Mouse (Mus musculus): ENCODE measurements at regions not wholly inside any gene's neighbourhood (a gene's known extent, or its start where the extent isn't known, plus 50 kb on each side); places are given as distances from the start of the nearest gene placed in this dataset.

DNA sequence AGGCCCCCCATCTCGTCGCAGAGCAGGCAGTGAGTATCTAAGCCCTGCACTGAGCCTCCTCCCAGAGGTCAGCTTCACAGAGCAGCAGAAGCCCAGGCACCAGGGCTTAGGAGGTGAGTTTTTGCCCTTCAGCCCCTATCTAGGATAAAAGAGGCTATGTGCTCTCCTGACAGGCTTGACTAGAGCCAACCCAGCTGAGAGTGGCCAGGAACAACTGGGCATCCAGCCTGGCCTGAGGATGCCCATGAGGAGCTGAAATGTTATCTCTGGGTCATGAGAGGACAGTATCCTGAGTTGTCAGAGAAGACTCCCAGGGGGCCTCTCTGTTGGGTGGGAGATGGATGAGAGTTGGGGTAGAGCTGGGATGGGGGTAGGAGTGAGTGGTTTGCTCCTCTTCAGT is 149.6 kb downstream of the Bod1 start:
- WGBS, result 84% methylated on average over 2 of the region's 2 CpGs
- TF ChIP-seq CTCF (IDR thresholded peaks at IDR 0.05; ENCODE audit: low read depth), result no peak
- no peak for ATAC-seq

DNA sequence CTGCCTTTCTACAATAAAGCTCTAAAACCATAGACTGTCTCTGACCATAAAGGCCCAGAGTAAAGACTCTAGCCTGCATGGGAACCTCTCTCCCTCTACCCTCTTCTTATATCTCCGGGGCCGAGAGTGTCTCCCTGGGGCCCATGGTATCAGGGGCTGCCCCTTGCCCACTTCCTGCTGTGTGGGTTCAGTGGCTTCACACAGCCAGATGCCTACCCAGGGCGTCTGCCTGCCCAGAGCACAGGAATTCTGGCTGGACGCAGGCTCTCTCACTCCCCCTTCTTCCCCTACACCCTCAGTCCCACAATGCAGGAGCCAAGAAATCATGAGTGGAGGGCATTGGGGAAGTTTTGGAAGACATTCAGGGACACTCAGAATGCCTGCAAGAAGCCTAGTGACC is 150.8 kb downstream of the Bod1 start:
- no peak for TF ChIP-seq CTCF (IDR thresholded peaks at IDR 0.05; ENCODE audit: low read depth)
- H3K4me1 ChIP-seq (replicated peaks; ENCODE audit: control insufficient read depth, insufficient read depth, low read length), result no peaks in the 10 kb centered on the region
- H3K27me3 ChIP-seq (replicated peaks; ENCODE audit: control insufficient read depth, insufficient read depth, low read length), result no peaks in the 10 kb centered on the region
- no peaks in the 10 kb centered on the region for H3K36me3 ChIP-seq (ENCODE audit: control insufficient read depth, insufficient read depth)
- no peak overlapping the region for H3K4me3 ChIP-seq (ENCODE audit: low read depth, low read length)
- WGBS, result 79% methylated on average over 4 of the region's 4 CpGs
- no peak overlapping the region for H3K27ac ChIP-seq (ENCODE audit: low read depth, low read length)
- H3K4me2 ChIP-seq (replicated peaks; ENCODE audit: low read depth), result no peak overlapping the region
- no peaks in the 10 kb centered on the region for H3K9me3 ChIP-seq (ENCODE audit: control insufficient read depth)
- ATAC-seq, result no peak
- H3K9ac ChIP-seq (ENCODE audit: low read depth, low read length), result no peak overlapping the region

More for the DNA sequence above, 149.6 kb downstream of the Bod1 start:
- no peaks in the 10 kb centered on the region for H3K36me3 ChIP-seq (ENCODE audit: control insufficient read depth, insufficient read depth)
- no peaks in the 10 kb centered on the region for H3K27me3 ChIP-seq (replicated peaks; ENCODE audit: control insufficient read depth, insufficient read depth, low read length)
- no peak overlapping the region for H3K4me3 ChIP-seq (ENCODE audit: low read depth, low read length)
- no peaks in the 10 kb centered on the region for H3K9me3 ChIP-seq (ENCODE audit: control insufficient read depth)
- no peak overlapping the region for H3K4me2 ChIP-seq (replicated peaks; ENCODE audit: low read depth)
- no peak overlapping the region for H3K27ac ChIP-seq (ENCODE audit: low read depth, low read length)
- no peak overlapping the region for H3K9ac ChIP-seq (ENCODE audit: low read depth, low read length)
- H3K4me1 ChIP-seq (replicated peaks; ENCODE audit: control insufficient read depth, insufficient read depth, low read length), result no peaks in the 10 kb centered on the region

DNA sequence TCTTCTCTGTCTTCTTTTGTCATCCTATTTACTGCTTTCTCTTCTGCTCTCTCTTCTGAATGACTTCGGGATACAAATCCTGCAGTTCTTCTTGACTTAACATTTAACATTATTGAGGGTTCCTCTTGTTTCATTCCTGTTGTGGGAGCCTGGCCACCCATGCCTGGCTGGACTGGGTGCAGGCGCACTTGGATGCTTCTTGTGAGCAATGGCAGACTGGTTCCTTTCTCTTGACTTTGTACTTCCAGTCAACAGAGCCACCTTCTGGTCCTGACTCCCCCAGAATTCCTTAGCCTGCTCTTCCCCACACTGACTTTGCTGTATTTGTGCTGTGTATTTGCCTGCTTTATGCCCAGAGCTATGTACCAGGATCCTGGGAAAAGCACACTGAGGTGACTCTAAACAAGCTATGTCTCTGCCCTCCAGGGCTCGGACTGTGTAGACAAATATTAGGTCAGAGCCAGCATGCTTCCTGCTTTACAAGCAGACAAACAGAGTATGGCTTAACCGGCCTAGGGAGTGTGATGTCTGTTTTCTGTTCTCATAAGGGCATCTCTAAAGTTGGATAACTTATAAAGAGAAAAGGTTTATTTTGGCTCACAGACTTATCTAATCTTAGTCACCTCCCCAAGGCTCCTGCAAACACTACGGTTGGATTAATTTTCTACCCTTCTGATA is 133.5 kb upstream of the Stc2 start:
- Histone ChIP-seq H3K4me2 (replicated peaks; ENCODE audit: low read depth) (no peak overlapping the region), H3K36me3 (ENCODE audit: control insufficient read depth, insufficient read depth) (no peaks in the 10 kb centered on the region), H3K9me3 (ENCODE audit: control insufficient read depth) (no peaks in the 10 kb centered on the region), H3K4me1 (replicated peaks; ENCODE audit: control insufficient read depth, insufficient read depth, low read length) (no peaks in the 10 kb centered on the region), H3K4me3 (ENCODE audit: low read depth, low read length) (no peak overlapping the region), H3K9ac (ENCODE audit: low read depth, low read length) (no peak overlapping the region), H3K27ac (ENCODE audit: low read depth, low read length) (no peak overlapping the region), H3K27me3 (replicated peaks; ENCODE audit: control insufficient read depth, insufficient read depth, low read length) (no peaks in the 10 kb centered on the region)
- 50% methylated on average over 5 of the region's 5 CpGs for WGBS
- TF ChIP-seq CTCF (IDR thresholded peaks at IDR 0.05; ENCODE audit: low read depth), result no peak
- ATAC-seq, result no peak

DNA sequence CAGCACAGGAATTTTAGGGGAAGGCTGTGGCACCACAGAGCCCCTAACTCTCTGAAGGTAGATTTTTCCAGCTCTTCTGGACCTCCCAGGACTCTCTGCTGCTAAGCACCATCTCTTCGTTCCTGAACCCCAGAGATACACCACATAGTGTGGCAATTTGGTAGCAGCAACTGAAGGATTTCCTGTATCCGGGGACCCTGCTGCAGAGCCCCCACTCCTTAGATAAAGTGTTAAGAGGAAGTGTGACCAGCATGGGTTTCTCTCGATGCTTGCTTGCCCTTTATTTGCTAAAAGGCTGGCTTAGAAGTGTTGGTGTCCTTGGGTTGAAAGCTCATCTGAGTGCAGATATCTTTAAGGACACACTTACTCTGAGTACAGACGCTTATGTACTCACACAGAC is 115.6 kb upstream of the Stc2 start:
- Histone ChIP-seq H3K9ac (ENCODE audit: low read depth, low read length) (no peak overlapping the region), H3K27ac (ENCODE audit: low read depth, low read length) (no peak overlapping the region), H3K4me2 (replicated peaks; ENCODE audit: low read depth) (no peak overlapping the region), H3K27me3 (replicated peaks; ENCODE audit: control insufficient read depth, insufficient read depth, low read length) (no peaks in the 10 kb centered on the region), H3K9me3 (ENCODE audit: control insufficient read depth) (no peaks in the 10 kb centered on the region), H3K36me3 (ENCODE audit: control insufficient read depth, insufficient read depth) (no peaks in the 10 kb centered on the region), H3K4me1 (replicated peaks; ENCODE audit: control insufficient read depth, insufficient read depth, low read length) (no peaks in the 10 kb centered on the region), H3K4me3 (ENCODE audit: low read depth, low read length) (no peak overlapping the region)
- WGBS, result 54% methylated on average over 4 of the region's 4 CpGs
- no peak for ATAC-seq
- no peak for TF ChIP-seq CTCF (IDR thresholded peaks at IDR 0.05; ENCODE audit: low read depth)

DNA sequence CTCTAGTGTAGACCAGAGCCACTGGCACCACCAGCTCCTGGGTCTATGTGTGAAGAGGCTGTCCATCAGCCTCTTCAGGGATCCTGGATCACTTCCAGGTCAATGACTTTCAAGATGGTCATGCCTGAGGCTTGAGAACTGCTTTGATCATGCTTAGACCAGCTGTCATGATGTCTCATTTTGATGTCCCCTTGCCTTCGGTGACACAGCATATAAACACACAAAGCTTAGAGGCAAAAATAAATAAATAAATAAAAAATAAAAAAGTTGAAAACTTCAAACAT is 111.1 kb upstream of the Stc2 start:
- WGBS, result 78% methylated on average over 1 of the region's 1 CpGs
- no peaks in the 10 kb centered on the region for H3K9me3 ChIP-seq (ENCODE audit: control insufficient read depth)
- no peaks in the 10 kb centered on the region for H3K4me1 ChIP-seq (replicated peaks; ENCODE audit: control insufficient read depth, insufficient read depth, low read length)
- H3K9ac ChIP-seq (ENCODE audit: low read depth, low read length), result no peak overlapping the region
- no peak for ATAC-seq
- H3K4me2 ChIP-seq (replicated peaks; ENCODE audit: low read depth), result no peak overlapping the region
- TF ChIP-seq CTCF (IDR thresholded peaks at IDR 0.05; ENCODE audit: low read depth), result no peak
- H3K4me3 ChIP-seq (ENCODE audit: low read depth, low read length), result no peak overlapping the region
- no peaks in the 10 kb centered on the region for H3K27me3 ChIP-seq (replicated peaks; ENCODE audit: control insufficient read depth, insufficient read depth, low read length)
- no peaks in the 10 kb centered on the region for H3K36me3 ChIP-seq (ENCODE audit: control insufficient read depth, insufficient read depth)
- no peak overlapping the region for H3K27ac ChIP-seq (ENCODE audit: low read depth, low read length)

DNA sequence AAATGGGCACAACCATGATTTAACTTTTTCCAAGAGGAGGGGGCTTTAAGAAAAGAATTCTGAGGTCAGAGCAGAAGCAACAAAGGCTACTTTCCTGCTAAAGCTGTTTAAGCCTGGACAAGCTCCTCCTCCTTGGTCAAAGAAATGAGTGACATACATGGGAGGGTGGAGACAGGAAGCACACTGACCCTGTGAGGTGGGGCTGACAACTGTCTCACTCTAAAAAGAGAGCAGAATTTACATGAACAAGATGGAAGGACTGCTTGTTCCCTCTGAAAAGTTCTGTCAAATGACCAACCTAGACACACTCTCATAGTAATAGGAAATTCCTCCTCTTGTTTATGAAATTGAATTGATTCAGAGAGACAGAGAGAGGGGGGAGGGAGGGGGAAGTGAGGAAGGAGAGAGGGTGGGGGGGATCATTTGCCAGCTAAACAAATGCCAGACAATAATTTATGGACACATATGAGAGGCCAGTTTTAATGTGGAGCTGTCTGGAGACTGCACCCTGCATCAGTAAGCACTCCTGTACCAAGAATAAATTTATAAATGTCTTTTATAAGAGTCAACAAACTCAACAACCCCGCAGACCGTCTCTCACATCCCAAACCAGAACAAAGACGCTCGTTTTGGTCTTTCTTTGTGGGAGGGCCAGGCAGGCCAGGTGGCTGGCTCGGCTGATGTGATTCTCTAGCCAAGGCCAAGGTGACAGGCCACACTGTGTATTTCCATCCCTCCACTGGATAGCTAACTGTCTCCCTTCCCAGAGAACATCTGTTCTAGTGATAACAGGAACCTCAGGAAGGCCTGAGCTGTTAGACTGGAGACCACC is 110.6 kb upstream of the Stc2 start:
- Histone ChIP-seq H3K4me2 (replicated peaks; ENCODE audit: low read depth) (no peak overlapping the region), H3K27ac (ENCODE audit: low read depth, low read length) (no peak overlapping the region), H3K4me1 (replicated peaks; ENCODE audit: control insufficient read depth, insufficient read depth, low read length) (no peaks in the 10 kb centered on the region), H3K27me3 (replicated peaks; ENCODE audit: control insufficient read depth, insufficient read depth, low read length) (no peaks in the 10 kb centered on the region), H3K9me3 (ENCODE audit: control insufficient read depth) (no peaks in the 10 kb centered on the region), H3K4me3 (ENCODE audit: low read depth, low read length) (no peak overlapping the region), H3K36me3 (ENCODE audit: control insufficient read depth, insufficient read depth) (no peaks in the 10 kb centered on the region), H3K9ac (ENCODE audit: low read depth, low read length) (no peak overlapping the region)
- WGBS, result 56% methylated on average over 5 of the region's 5 CpGs
- no peak for TF ChIP-seq CTCF (IDR thresholded peaks at IDR 0.05; ENCODE audit: low read depth)
- ATAC-seq, result no peak
